ENCODE assay signal across 14 mouse cellular contexts in the genomic region with DNA sequence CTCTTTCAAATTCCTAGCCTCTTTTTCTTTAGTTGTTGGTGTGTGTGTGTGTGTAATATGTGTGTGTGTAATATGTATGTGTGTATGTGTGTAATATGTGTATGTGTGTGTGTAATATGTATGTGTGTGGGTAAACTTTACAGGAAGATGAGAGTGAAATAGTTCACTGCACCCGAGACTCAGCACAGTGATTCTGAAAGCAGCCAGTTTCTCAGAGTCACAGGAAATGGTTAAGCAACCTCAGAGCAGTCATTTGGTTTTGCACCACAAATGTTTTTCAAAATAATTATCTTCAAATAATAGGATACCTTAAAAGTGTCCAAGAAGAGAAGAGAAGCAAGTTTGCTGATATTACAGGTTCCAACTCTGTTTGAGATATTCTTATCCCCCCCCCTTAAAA. TPM values are rescaled to one million over a fixed set of nuclear protein-coding genes. Genes with fewer than 3 reads are reported as not detected.
DNase-seq lines count a peak whose midpoint lies in the region; ATAC-seq and TF ChIP-seq lines count a peak whose summit lies in the region.
"Had no signal": no experiment of that assay in that cellular context is flagged by ENCODE, and none has a peak within 500 bp of the region (broad histone marks: within the 10 kb centered on the region; RNA-seq: fewer than 3 reads in every experiment).

No protein-coding gene starts in this region.

- H3K4me1 ChIP-seq in embryonic facial prominence, embryonic 14.5 days (ENCODE audit: control insufficient read depth, insufficient read depth, low read length) = peaks cover 15% of the 10 kb centered on the region
- H3K4me1 ChIP-seq in embryonic facial prominence, embryonic 10.5 days = no peaks in the 10 kb centered on the region
- peaks cover 20% of the 10 kb centered on the region for H3K4me1 ChIP-seq in kidney, adult 2 months (ENCODE audit: control insufficient read depth, insufficient read depth, low read length)

- H3K9me3 ChIP-seq in embryonic facial prominence, embryonic 14.5 days (ENCODE audit: control insufficient read depth, low read length) = no peaks in the 10 kb centered on the region
- no peaks in the 10 kb centered on the region for H3K9me3 ChIP-seq in embryonic facial prominence, embryonic 10.5 days
- H3K9me3 ChIP-seq: liver, embryonic 12.5 days had no signal

- no peak for TF ChIP-seq POLR2A in kidney, adult 2 months (IDR thresholded peaks at IDR 0.05; ENCODE audit: low read depth, low read length)

- no peaks in the 10 kb centered on the region for H3K36me3 ChIP-seq in embryonic facial prominence, embryonic 14.5 days (ENCODE audit: control insufficient read depth, insufficient read depth, low read length)
- H3K36me3 ChIP-seq in embryonic facial prominence, embryonic 10.5 days (replicated peaks) = no peaks in the 10 kb centered on the region
- H3K36me3 ChIP-seq in kidney, adult 2 months (ENCODE audit: control insufficient read depth, insufficient read depth, low read length) = no peaks in the 10 kb centered on the region
- H3K36me3 ChIP-seq: liver, embryonic 12.5 days had no signal

- 42% methylated on average over 1 of the region's 1 CpGs for whole genome bisulfite sequencing in embryonic facial prominence, embryonic 14.5 days
- 60% methylated on average over 1 of the region's 1 CpGs for whole genome bisulfite sequencing in embryonic facial prominence, embryonic 10.5 days
- 23% methylated on average over 1 of the region's 1 CpGs for WGBS in kidney, adult 2 months

- H3K4me2 ChIP-seq in embryonic facial prominence, embryonic 14.5 days (ENCODE audit: low read depth, low read length) = no peak overlapping the region
- H3K4me2 ChIP-seq: liver, embryonic 12.5 days had no signal

- no peaks in the 10 kb centered on the region for H3K27me3 ChIP-seq in embryonic facial prominence, embryonic 14.5 days (replicated peaks; ENCODE audit: control insufficient read depth, insufficient read depth, low read length)
- H3K27me3 ChIP-seq in embryonic facial prominence, embryonic 10.5 days (replicated peaks; ENCODE audit: low read depth, poor library complexity, severe bottlenecking) = no peaks in the 10 kb centered on the region
- H3K27me3 ChIP-seq in kidney, adult 2 months (replicated peaks; ENCODE audit: control insufficient read depth, insufficient read depth, low read length) = no peaks in the 10 kb centered on the region
- H3K27me3 ChIP-seq: liver, embryonic 12.5 days had no signal

- 0 out of 2 replicates have a peak overlapping the region, but pooled peaks have one; percentile 15 for H3K27ac ChIP-seq in embryonic facial prominence, embryonic 14.5 days (replicated peaks; ENCODE audit: low read depth, low read length)
- no peak overlapping the region for H3K27ac ChIP-seq in embryonic facial prominence, embryonic 10.5 days (replicated peaks)
- no peak overlapping the region for H3K27ac ChIP-seq in kidney, adult 2 months (ENCODE audit: insufficient read depth, low read depth, low read length)

- TF ChIP-seq CTCF in kidney, adult 2 months (conservative IDR thresholded peaks at IDR 0.05; ENCODE audit: insufficient read depth, insufficient read length, low read depth, low read length) = no peak

- DNase-seq in embryonic facial prominence, embryonic 14.5 days (ENCODE audit: low spot score) = no peak
- no peak for DNase-seq in embryonic facial prominence, embryonic 10.5 days (ENCODE audit: low spot score)
- DNase-seq in lung, postnatal 36 days = peak; percentile 50
- no peak for DNase-seq in lung, postnatal 14 days
- peak; percentile 79 for DNase-seq in induced T-regulatory cell, adult 2 months (ENCODE audit: low read depth)
- peak; percentile 51 to 58 for DNase-seq in natural killer cell, adult 2 months (ENCODE audit: low spot score in 2 of 2)
- DNase-seq in kidney, adult 2 months = no peak
- no peak for DNase-seq in adrenal gland, postnatal 25 days
- DNase-seq: adrenal gland, adult 8-10 months; forebrain, postnatal 0 days; gastrocnemius, postnatal 25 days; heart, postnatal 10 days; kidney, postnatal 25 days had no signal

- no peak overlapping the region for H3K9ac ChIP-seq in embryonic facial prominence, embryonic 14.5 days (ENCODE audit: low read depth, low read length)
- H3K9ac ChIP-seq: forebrain, postnatal 0 days; liver, embryonic 12.5 days had no signal

- no peak overlapping the region for H3K4me3 ChIP-seq in embryonic facial prominence, embryonic 14.5 days (ENCODE audit: low read depth, low read length)
- no peak overlapping the region for H3K4me3 ChIP-seq in embryonic facial prominence, embryonic 10.5 days
- H3K4me3 ChIP-seq in kidney, adult 2 months (ENCODE audit: insufficient read depth, low read depth, low read length) = no peak overlapping the region
- H3K4me3 ChIP-seq: liver, embryonic 12.5 days had no signal

- ATAC-seq in embryonic facial prominence, embryonic 14.5 days (ENCODE audit: low read depth) = no peak
- ATAC-seq: liver, embryonic 12.5 days had no signal

RNA-seq across cellular contexts. Expression of gene Lnpep, which starts 24.8 kb away (rescaled TPM):
- polyA plus RNA-seq in embryonic facial prominence, embryonic 14.5 days (2014; fragmentation: Nextera tagmentation; extraction: Ambion mirVana) = 8.8 and 9.4 TPM in 2 replicates
- polyA plus RNA-seq in embryonic facial prominence, embryonic 10.5 days (2016; fragmentation: Nextera tagmentation; extraction: Ambion mirVana) = 6.3 and 7.7 TPM in 2 replicates
- 7.9 and 11.0 TPM in 2 replicates for polyA plus RNA-seq in kidney, adult 2 months (2012; rRNA removed)
- 145 and 165 TPM in 2 replicates for total RNA-seq in adrenal gland, postnatal 25 days (2021)

Comparison
In these comparisons a context has a peak if more than half of its experiments do, and no peak if none do; other contexts are left out.
1. DNase-seq: peak in lung, postnatal 36 days (single experiment), induced T-regulatory cell, adult 2 months (single experiment) and natural killer cell, adult 2 months (2 of 2); none in embryonic facial prominence, embryonic 14.5 days (single experiment), embryonic facial prominence, embryonic 10.5 days (single experiment), lung, postnatal 14 days (single experiment), kidney, adult 2 months (single experiment) and adrenal gland, postnatal 25 days (single experiment).